Comparison of ENCODE assay signal across 8 mouse cellular contexts in the genomic region with DNA sequence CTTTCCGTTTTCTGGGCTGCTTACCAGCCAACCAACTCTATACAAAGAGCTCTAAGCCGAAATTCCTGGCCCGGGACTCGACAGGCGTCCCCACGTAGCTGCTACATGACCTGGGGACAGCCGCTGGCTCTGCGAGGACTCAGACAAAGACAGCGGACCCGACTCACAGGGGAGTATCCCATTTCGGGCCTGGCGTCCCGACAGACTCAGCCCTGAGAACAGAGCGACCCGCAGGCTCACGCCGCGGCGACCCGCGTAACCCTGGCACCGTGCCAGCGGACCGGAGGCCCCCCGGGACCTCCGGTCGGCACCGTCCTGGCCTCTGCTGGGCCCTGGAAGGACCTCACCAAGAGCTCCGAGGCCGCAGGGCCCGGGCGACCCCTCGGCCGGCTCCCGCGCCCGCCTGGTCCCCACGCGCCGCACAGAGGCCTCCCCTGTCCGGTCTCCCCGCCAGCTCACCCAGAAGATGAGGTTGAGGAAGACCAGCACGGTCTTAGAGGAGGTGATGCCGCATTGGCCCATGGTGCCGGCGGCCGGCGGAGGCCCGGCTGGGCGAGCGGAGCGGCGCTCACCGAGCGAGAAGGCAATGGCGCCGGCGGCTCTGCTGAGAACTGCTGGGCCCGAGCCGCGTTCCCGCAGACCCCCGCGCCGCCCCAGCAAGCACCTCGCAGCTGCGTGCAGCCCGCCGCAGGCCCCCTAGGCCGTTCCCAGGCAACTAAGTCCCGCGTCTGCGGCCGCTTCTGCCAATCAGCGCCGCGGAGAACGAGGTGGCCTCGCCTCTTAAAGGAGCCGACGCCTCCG. TPM values are rescaled to one million over a fixed set of nuclear protein-coding genes. Genes with fewer than 3 reads are reported as not detected.
DNase-seq lines count a peak whose midpoint lies in the region; ATAC-seq and TF ChIP-seq lines count a peak whose summit lies in the region.

No protein-coding gene starts in this region.

- no peaks in the 10 kb centered on the region for H3K27me3 ChIP-seq in heart, embryonic 11.5 days (ENCODE audit: control insufficient read depth, insufficient read depth, low read length)
- H3K27me3 ChIP-seq in kidney, embryonic 15.5 days = no peaks in the 10 kb centered on the region

- H3K27ac ChIP-seq in embryonic fibroblast, embryonic 13.5 days (ENCODE audit: insufficient read depth, low read length) = peak overlapping the region; percentile 34; the same call in 1 of the 2 replicates
- peak overlapping the region; percentile 94 for H3K27ac ChIP-seq in heart, embryonic 11.5 days (ENCODE audit: low read depth, low read length)
- peak overlapping the region; percentile 95 for H3K27ac ChIP-seq in kidney, embryonic 15.5 days

- peak; percentile 93 for ATAC-seq in heart, embryonic 11.5 days (replicated peaks; ENCODE audit: insufficient number of reproducible peaks, low FRiP score, low TSS enrichment)
- ATAC-seq in kidney, embryonic 15.5 days (replicated peaks; ENCODE audit: low FRiP score) = peak; percentile 97
- peak; percentile 84 for ATAC-seq in monocyte, adult 5-6 weeks (replicated peaks; ENCODE audit: insufficient number of reproducible peaks, low FRiP score, low TSS enrichment, poor library complexity, severe bottlenecking)

- H3K9ac ChIP-seq in heart, embryonic 11.5 days (ENCODE audit: low read depth, low read length) = peak overlapping the region; percentile 100
- H3K9ac ChIP-seq in kidney, embryonic 15.5 days = peak overlapping the region; percentile 98

- peaks cover 4% of the 10 kb centered on the region for H3K4me1 ChIP-seq in embryonic fibroblast, embryonic 13.5 days (ENCODE audit: control insufficient read depth, insufficient read depth, low read length)
- H3K4me1 ChIP-seq in heart, embryonic 11.5 days (ENCODE audit: control insufficient read depth, insufficient read depth, low read length) = peaks cover 17% of the 10 kb centered on the region
- peaks cover 28% of the 10 kb centered on the region for H3K4me1 ChIP-seq in kidney, embryonic 15.5 days

- no peaks in the 10 kb centered on the region for H3K9me3 ChIP-seq in heart, embryonic 11.5 days (replicated peaks; ENCODE audit: control insufficient read depth, low read length)
- H3K9me3 ChIP-seq in kidney, embryonic 15.5 days (replicated peaks) = no peaks in the 10 kb centered on the region

- peak overlapping the region; percentile 77 for H3K4me2 ChIP-seq in heart, embryonic 11.5 days
- peak overlapping the region; percentile 57 for H3K4me2 ChIP-seq in kidney, embryonic 15.5 days

- TF ChIP-seq POLR2A in embryonic fibroblast, embryonic 13.5 days (IDR thresholded peaks at IDR 0.05; ENCODE audit: low read depth, low read length) = peak; percentile 68; the same call in 1 of the 2 replicates

- TF ChIP-seq CTCF in embryonic fibroblast, embryonic 13.5 days (IDR thresholded peaks at IDR 0.05; ENCODE audit: borderline replicate concordance, insufficient read depth, low read length) = no peak

- peak; percentile 74 to 79 for DNase-seq in B cell, adult 2 months
- peak; percentile 97 for DNase-seq in brain, adult 2 months (ENCODE audit: low read depth, low spot score)
- DNase-seq in liver = peak; percentile 88
- peak; percentile 78 to 80 for DNase-seq in spleen, postnatal 36 days (ENCODE audit: low spot score in 2 of 2)

- WGBS in heart, embryonic 11.5 days (ENCODE audit: insufficient replicate concordance) = under 1% methylated on average over 80 of the region's 82 CpGs
- under 1% methylated on average over 81 of the region's 82 CpGs for WGBS in kidney, embryonic 15.5 days

- H3K36me3 ChIP-seq in heart, embryonic 11.5 days (ENCODE audit: control insufficient read depth, insufficient read depth, low read length) = no peaks in the 10 kb centered on the region
- no peaks in the 10 kb centered on the region for H3K36me3 ChIP-seq in kidney, embryonic 15.5 days

- peak overlapping the region; percentile 72 for H3K4me3 ChIP-seq in embryonic fibroblast, embryonic 13.5 days (ENCODE audit: insufficient read depth, low read length)
- H3K4me3 ChIP-seq in heart, embryonic 11.5 days (ENCODE audit: low read depth, low read length) = peak overlapping the region; percentile 97
- peak overlapping the region; percentile 99 for H3K4me3 ChIP-seq in kidney, embryonic 15.5 days (replicated peaks)

RNA-seq across cellular contexts. Expression of a gene that starts 4.7 kb away (rescaled TPM):
- 178 and 183 TPM in 2 replicates for polyA plus RNA-seq in embryonic fibroblast, embryonic 13.5 days (2011; ENCODE audit: insufficient read length, low read depth, missing spikeins)
- polyA plus RNA-seq in heart, embryonic 11.5 days (2014; fragmentation: Nextera tagmentation; extraction: Ambion mirVana) = 381 and 423 TPM in 2 replicates
- 480 and 483 TPM in 2 replicates for polyA plus RNA-seq in kidney, embryonic 15.5 days (2015; fragmentation: Nextera tagmentation; extraction: Ambion mirVana)
- total RNA-seq in monocyte, adult 5-6 weeks (2017) = 4.1 to 9.5 TPM (median 7.8 TPM) in 3 replicates

Comparison
In these comparisons a context has a peak if more than half of its experiments do, and no peak if none do; other contexts are left out.
1. Peak in every context shown above with its lines: DNase-seq, ATAC-seq, H3K4me3 ChIP-seq and H3K27ac ChIP-seq.
2. H3K27ac ChIP-seq: peak in every context shown above with its lines; median percentile 95 in kidney, embryonic 15.5 days; 94 in heart, embryonic 11.5 days; 34 in embryonic fibroblast, embryonic 13.5 days.